Mouse (Mus musculus): ENCODE results near the gene Gfi1.

DNA sequence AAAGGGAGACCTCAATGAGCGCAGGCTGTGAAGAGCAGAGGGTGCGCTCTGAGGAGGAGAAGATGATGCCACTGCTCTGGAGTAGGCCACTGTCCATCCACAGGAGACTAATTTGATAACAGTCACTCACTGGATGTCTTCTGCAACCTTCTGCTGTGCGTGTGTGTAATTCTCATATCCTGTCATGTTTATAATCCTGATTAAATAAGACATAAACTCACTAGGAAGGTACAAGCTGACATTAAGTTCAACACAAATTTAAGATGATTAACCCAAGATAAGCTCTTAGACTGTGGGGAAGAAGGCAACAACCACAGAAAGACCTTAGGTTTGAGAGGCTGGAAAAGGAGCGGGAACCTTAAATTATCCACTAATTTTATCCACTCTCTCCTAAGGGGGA lies 40.1 kb upstream of the Gfi1 start:
- TF ChIP-seq CTCF (conservative IDR thresholded peaks at IDR 0.05; ENCODE audit: low read length) = no peak
- TF ChIP-seq NANOG (IDR thresholded peaks at IDR 0.05; ENCODE audit: borderline replicate concordance, low read length) = no peak
- no peak for TF ChIP-seq POU5F1 (IDR thresholded peaks at IDR 0.05; ENCODE audit: borderline replicate concordance, low read length)
